Mouse (Mus musculus) retina, adult 2 months (tissue): ENCODE results near the gene Scrn1.
A peak's percentile ranks its signal among the peaks of the same experiment; 100 is the strongest.

Source experiments
- DNase-seq: peaks from one replicate; pipeline ENCODE4 v3.0.0-alpha.2; 2012; ENCODE audit warnings: low read depth, low spot score

Scrn1 gene

GRCm38 (mm10) chr6:54566546-54566919, 244 bp upstream of the Scrn1 start:
- no peak for DNase-seq

GRCm38 (mm10) chr6:54565012-54565411, 1.3 kb downstream of the Scrn1 start:
- DNase-seq: no peak

DNA sequence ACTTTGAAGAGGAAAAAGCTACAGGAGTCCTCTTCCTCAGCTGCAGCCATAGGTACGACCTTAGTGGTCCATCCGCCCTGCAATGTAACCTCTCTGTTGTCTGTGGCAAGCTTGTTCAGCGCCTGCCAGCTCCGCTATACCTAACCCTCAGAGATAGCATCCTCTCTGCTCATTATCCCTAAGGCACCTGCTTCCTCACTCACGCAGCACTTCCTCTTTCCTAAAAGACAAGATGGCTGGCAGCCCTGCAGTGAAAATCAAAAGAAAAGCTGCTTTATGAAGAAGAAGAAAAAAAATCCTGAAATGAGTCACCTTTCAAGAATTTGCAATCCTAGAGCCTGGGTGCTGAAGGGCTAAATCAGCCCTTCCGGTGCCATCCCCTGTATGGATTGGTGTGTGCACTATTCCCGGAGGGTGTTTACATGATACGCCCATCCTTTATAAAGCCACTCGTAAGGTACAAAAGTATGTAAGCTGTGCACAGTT, 1.7 kb downstream of the Scrn1 start:
- no peak for DNase-seq

- DNase-seq: no peak
Observed at GRCm38 (mm10) chr6:54563561-54563960, 2.7 kb downstream of the Scrn1 start.

GRCm38 (mm10) chr6:54562018-54562809, 4.1 kb downstream of the Scrn1 start:
- DNase-seq: no peak

GRCm38 (mm10) chr6:54558466-54558865, 7.8 kb downstream of the Scrn1 start:
- DNase-seq: no peak

GRCm38 (mm10) chr6:54557671-54558070, 8.6 kb downstream of the Scrn1 start:
- DNase-seq: no peak

- no peak for DNase-seq
Observed at GRCm38 (mm10) chr6:54555816-54556215, 10.5 kb downstream of the Scrn1 start.

- no peak for DNase-seq
Observed at GRCm38 (mm10) chr6:54554341-54555110, 11.8 kb downstream of the Scrn1 start.

GRCm38 (mm10) chr6:54553632-54554031, 12.7 kb downstream of the Scrn1 start:
- DNase-seq: no peak

DNA sequence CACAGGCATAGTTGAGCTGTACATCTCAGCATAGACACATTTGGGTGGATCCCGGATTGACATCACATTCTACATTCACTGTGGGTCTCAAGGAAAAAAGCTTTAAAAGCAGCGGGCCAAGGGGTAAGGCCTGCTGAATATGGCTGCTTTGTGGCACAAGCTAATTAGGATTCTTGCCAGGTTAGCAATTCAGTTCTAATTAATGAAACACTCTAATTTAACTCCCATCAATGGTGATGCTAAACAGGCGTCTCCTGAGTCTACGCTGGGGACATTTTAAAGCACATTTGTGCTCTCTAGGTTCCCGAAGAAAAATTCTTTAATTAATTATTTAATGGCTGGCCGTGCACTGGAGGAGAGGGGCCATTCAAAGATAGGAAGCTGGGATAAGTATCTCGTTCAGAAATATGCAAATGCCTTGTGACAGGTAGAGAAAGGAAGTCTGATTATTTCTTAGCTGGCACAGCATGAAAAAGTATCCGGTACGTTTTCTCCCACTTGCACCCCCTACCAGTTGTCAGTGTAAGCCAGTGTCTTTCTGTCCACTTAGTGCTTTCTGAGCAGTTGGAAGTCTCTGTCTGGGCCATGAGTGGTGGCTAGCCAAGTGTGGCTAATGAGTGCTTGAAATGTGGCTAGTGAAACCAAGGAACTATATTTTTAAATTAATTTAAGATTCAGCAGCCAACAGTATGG, 13.4 kb downstream of the Scrn1 start:
- DNase-seq: no peak

GRCm38 (mm10) chr6:54550801-54551323, 15.4 kb downstream of the Scrn1 start:
- no peak for DNase-seq

- no peak for DNase-seq
Observed at GRCm38 (mm10) chr6:54549311-54549710, 17.0 kb downstream of the Scrn1 start.

DNA sequence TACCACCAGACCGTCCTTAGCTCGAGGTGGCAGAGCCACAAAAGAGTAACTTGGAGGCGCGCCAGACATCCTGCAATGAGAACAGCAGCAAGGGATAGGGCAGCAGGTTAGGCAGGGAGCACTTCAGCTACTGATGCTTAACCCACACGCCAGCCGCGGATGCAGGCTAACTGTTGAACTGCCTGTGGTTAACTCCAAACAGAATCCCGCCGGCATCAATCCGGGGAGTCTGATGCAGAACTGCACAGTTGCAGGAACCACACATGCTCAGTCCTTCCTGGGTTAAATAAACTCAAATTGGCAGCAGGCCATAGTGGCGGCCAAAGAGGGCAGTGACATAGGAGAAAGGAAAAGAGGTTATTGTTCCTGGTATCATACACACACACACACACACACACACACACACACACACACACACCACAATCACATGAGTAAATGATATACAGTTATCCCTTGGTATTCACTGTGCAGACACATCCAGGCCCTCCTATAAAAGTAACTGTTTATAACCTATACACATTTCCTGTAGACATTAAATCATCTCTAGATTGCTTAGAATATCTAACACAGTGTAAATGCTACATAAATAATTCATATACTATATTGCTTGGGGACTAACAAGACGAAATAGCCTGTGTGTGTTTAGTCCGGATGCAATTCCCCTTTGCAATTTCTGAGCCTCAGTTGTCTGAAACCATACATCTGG, 17.8 kb downstream of the Scrn1 start:
- DNase-seq: no peak

DNA sequence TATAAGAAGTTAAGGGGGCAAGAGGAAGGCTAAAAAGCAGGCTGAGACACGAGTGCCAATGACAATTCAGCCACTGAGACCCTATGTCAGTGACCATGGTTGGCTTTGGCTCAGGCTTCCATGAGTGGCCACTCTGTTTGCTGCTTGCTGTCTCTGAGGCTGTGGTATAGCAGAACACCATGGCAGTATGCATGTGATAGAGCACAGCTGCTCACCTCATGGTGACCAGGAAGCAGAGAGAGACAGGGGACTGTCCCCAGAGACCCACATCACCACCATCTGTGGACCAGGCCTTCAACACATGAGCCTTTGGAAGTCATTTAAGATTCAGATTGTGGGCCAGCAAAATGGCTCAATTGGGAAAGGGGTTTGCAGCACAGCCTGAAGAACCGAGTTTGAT, 22.6 kb downstream of the Scrn1 start:
- no peak for DNase-seq

GRCm38 (mm10) chr6:54542836-54543235, 23.5 kb downstream of the Scrn1 start:
- no peak for DNase-seq

- peak; percentile 64 for DNase-seq
Observed at GRCm38 (mm10) chr6:54540252-54540887, 25.9 kb downstream of the Scrn1 start.

DNA sequence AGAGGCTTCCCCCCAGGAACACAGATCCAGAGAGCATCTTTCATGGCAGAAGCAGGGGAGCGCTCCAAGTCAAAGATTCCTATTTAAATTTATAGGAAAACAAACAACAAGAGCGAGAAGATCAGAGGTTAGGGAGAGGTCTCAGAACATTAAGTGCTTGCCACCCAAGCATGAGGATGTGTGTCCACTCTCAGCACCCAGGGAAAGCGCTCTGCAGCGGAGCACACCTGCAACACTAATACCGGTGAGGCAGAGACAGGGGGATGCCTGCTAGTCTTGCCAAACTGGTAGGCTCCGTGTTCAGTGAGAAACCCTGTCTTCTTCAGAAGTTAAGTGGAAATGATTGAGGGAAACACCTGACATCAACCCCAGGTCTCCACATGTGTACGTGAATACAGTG, 26.9 kb downstream of the Scrn1 start:
- DNase-seq: no peak

DNA sequence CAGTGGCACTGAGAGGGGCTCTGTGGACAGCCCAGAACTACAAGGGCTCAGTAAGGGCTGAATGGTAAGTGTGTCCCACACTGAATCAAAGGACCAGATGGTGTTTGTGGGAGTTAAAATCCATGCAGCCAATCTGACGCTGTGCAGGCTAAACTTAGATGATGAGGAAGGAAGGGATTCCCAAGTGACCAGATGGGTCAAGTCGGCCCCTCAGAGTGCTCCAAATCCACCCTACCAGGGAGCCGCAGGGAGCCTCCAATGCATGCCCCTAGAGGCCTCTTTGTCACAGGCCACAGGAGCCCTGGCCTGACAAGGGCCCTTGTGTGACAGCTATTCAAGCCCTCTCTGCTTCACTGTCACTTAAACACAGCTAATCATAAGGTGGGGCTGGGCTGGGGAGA, 27.5 kb downstream of the Scrn1 start:
- DNase-seq: no peak

- no peak for DNase-seq
Observed at GRCm38 (mm10) chr6:54537053-54537452, 29.2 kb downstream of the Scrn1 start.

GRCm38 (mm10) chr6:54535485-54535884, 30.8 kb downstream of the Scrn1 start:
- DNase-seq: no peak
